Mouse (Mus musculus) limb, embryonic 12.5 days (tissue): ENCODE measurements around the gene Sorbs1. TPM values are rescaled to one million over a fixed set of nuclear protein-coding genes. Genes with fewer than 3 reads are reported as not detected.

Source experiments
- ATAC-seq: fragments of 200-750 bp; cut with Nextera tagmentation; 2 replicates; pipeline ENCODE4 v1.8.0; 2017; ENCODE audit warnings: low read depth, moderate TSS enrichment; ENCODE audit not compliant: insufficient number of reproducible peaks, insufficient read depth, low FRiP score, low TSS enrichment
- H3K27ac ChIP-seq: fragments of 300-500 bp; sonication (generic); 2 replicates; pipeline ENCODE4 v1.5.1; 2016; ENCODE audit warnings: mild to moderate bottlenecking, moderate library complexity
- H3K27me3 ChIP-seq: fragments of 300-500 bp; sonication (generic); 2 replicates; pipeline ENCODE4 v1.6.1; 2016; ENCODE audit warnings: mild to moderate bottlenecking, moderate library complexity
- H3K36me3 ChIP-seq: fragments of 300-500 bp; sonication (generic); 2 replicates; pipeline ENCODE4 v1.6.1; 2016; ENCODE audit warnings: mild to moderate bottlenecking, moderate library complexity
- H3K4me1 ChIP-seq: fragments of 300-500 bp; sonication (generic); replicated peaks from 2 replicates; pipeline ENCODE4 v1.6.1; 2016
- H3K4me2 ChIP-seq: fragments of 300-500 bp; sonication (generic); 2 replicates; pipeline ENCODE4 v1.6.1; 2016; ENCODE audit warnings: mild to moderate bottlenecking, moderate library complexity
- H3K4me3 ChIP-seq: fragments of 300-500 bp; sonication (generic); replicated peaks from 2 replicates; pipeline ENCODE4 v1.5.1; 2016; ENCODE audit warnings: mild to moderate bottlenecking
- H3K9ac ChIP-seq: fragments of 300-500 bp; sonication (generic); replicated peaks from 2 replicates; pipeline ENCODE4 v1.6.1; 2016; ENCODE audit warnings: mild to moderate bottlenecking, moderate library complexity
- H3K9me3 ChIP-seq: fragments of 300-500 bp; sonication (generic); 2 replicates; pipeline ENCODE4 v1.6.1; 2016; ENCODE audit warnings: mild to moderate bottlenecking, moderate library complexity
- WGBS: fragments of 180-500 bp; shearing (Covaris S2); methylation state at CpG from one replicate; pipeline ENCODE4 v1.1.7; 2016; 5-methylcytosine and 5-hydroxymethylcytosine counted together
- polyA plus RNA-seq: library from polyadenylated mRNA; unstranded; fragments of >200 nt; fragmentation: Nextera tagmentation; extraction: Ambion mirVana; gene quantifications from 2 replicates; pipeline ENCODE4 v1.2.1, GENCODE M21; 2016

The Sorbs1 gene
- polyA plus RNA-seq, 1 experiment from 2014 or later = 37.3 TPM

DNA sequence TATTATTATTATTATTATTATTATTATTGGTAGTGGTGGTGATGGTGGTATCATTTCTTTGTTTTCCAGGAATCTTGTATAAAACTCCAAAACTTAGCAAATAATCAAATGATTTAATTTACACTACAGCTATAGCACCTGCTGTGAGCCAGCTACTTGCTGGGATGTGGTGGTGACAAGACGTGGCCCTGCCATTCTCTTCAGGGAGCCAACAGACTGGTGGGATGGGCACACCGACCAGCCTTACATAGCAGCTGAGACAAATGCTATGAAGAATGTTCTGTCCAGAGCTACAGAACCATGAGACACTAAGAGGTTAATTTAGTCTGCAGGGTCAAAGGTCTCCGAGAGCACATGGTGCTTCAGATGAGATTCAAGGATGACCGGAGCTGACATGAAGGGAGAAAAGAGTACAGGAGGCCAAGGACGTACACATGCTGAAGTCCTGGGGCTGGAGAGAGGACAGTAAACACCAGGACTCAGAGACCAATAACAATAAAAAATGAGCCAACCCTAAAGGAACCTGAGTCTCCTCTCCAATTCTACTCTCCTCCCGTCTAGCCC lies 15.3 kb downstream of the Sorbs1 start:
- Histone ChIP-seq H3K9ac (no peak overlapping the region), H3K4me1 (peaks cover 18% of the 10 kb centered on the region), H3K27me3 (no peaks in the 10 kb centered on the region), H3K4me3 (no peak overlapping the region), H3K36me3 (no peaks in the 10 kb centered on the region), H3K4me2 (no peak overlapping the region), H3K27ac (no peak overlapping the region), H3K9me3 (no peaks in the 10 kb centered on the region)
- ATAC-seq = no peak
- WGBS = 69% methylated on average over 6 of the region's 6 CpGs

DNA sequence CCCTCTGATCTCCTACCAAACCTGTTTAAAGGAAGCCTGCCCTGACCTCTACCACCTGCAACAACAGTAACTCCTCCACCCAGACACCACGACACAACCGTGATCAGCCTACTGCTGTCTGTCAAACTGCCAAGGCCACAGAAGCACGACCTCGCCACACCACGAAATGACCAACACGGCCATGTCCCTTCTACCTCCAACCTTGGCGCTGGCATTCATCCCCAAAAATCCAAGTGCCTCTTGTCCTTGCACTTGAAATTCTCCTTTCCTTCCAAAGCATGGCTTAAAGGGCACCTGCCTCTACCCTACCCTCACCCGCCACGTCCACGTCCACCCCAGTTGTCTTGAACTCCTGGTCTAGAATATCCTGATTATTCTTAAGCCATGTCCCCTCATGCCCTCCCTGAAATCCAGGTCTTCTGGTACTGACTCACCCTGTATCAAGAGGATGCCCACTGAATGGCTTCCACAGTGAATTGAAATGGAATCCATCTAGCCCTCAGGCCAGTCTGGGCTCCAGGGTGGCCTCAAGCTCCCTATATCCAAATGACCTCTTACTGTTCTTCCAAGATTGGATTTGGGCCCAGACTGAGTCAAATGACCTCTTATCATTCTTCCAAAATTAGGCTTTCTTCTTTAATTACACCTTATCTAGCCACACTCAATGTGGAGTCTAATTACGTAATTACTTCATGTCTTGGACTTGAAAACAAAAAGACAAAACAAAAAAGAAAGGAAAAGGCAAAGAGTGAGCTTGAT lies 16.9 kb downstream of the Sorbs1 start:
- 94% methylated on average over 11 of the region's 11 CpGs for WGBS
- no peak overlapping the region for H3K9ac ChIP-seq
- H3K4me2 ChIP-seq = no peak overlapping the region

DNA sequence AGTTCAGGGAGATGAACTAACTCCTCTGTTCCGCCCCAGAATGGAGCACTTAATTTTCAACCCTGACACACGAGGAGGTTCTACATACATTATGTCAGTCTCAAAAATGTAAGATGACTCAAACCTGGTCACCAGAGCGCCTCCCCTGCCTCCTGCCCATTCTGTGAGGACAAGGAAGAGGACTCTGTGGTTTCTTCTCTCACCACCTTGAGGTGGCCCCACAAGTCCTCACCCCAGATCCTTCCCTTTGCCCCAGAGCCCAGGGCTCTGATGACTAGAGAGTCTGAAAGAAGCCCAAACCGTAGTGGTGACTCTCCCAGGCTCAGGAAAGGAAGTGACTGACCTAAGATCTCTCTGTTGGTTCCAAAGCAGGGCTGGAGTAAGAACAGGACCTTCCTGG lies 17.5 kb downstream of the Sorbs1 start:
- Histone ChIP-seq H3K9me3 (no peaks in the 10 kb centered on the region), H3K4me1 (peaks cover 21% of the 10 kb centered on the region), H3K27ac (no peak overlapping the region), H3K27me3 (no peaks in the 10 kb centered on the region), H3K4me3 (no peak overlapping the region), H3K9ac (no peak overlapping the region), H3K36me3 (no peaks in the 10 kb centered on the region), H3K4me2 (no peak overlapping the region)
- WGBS = 84% methylated on average over 4 of the region's 4 CpGs
- ATAC-seq = no peak

More for the DNA sequence above, 16.9 kb downstream of the Sorbs1 start:
- no peak overlapping the region for H3K4me3 ChIP-seq
- H3K27ac ChIP-seq = no peak overlapping the region
- ATAC-seq = no peak
- H3K4me1 ChIP-seq = peaks cover 20% of the 10 kb centered on the region
- no peaks in the 10 kb centered on the region for H3K9me3 ChIP-seq
- no peaks in the 10 kb centered on the region for H3K27me3 ChIP-seq
- H3K36me3 ChIP-seq = no peaks in the 10 kb centered on the region

DNA sequence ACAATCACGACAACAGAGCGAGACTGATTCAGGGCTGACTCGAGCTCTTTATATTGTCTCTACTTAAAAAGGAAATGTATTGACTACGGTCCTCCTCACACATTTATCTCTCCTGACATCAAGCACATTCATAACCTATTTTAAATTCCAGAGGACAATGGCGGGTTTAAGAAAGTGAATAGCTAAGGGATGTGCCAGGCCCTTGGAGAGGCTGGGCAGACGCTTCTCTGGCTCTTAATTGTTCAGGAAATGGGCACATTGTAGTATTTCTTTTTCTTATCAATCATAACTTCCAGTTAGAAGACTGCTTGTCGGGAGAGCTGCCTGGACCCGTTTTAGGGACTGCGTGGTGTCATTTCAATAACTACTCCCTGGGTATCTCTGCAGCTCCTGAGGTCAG lies 20.7 kb downstream of the Sorbs1 start:
- Histone ChIP-seq H3K4me3 (no peak overlapping the region), H3K9me3 (no peaks in the 10 kb centered on the region), H3K4me2 (no peak overlapping the region), H3K36me3 (no peaks in the 10 kb centered on the region), H3K4me1 (peaks cover 35% of the 10 kb centered on the region), H3K9ac (no peak overlapping the region), H3K27me3 (no peaks in the 10 kb centered on the region), H3K27ac (no peak overlapping the region)
- ATAC-seq = no peak
- 81% methylated on average over 9 of the region's 9 CpGs for WGBS

DNA sequence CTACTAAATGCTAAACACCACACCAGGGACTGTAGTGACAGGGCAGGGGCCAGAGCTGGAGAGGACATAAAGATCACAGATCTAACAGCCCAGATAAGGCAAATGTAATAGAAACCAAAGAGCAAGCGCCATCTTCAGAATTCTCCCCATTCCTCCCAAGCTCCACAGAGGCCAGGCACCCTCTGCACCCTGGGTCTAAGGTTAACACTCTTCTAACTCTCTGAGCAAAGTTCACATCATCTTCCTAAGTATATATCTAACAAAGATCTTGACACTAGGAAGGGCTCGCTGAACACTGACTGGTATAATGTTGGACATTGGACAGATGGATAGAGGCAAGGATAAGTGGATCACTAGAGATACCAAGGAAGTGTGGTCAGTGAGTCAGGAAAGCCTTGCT lies 22.1 kb downstream of the Sorbs1 start:
- Histone ChIP-seq H3K9me3 (no peaks in the 10 kb centered on the region), H3K27me3 (no peaks in the 10 kb centered on the region), H3K4me2 (no peak overlapping the region), H3K9ac (no peak overlapping the region), H3K36me3 (no peaks in the 10 kb centered on the region), H3K4me3 (no peak overlapping the region), H3K27ac (no peak overlapping the region), H3K4me1 (peaks cover 35% of the 10 kb centered on the region)
- no peak for ATAC-seq
- 85% methylated on average over 2 of the region's 2 CpGs for WGBS

DNA sequence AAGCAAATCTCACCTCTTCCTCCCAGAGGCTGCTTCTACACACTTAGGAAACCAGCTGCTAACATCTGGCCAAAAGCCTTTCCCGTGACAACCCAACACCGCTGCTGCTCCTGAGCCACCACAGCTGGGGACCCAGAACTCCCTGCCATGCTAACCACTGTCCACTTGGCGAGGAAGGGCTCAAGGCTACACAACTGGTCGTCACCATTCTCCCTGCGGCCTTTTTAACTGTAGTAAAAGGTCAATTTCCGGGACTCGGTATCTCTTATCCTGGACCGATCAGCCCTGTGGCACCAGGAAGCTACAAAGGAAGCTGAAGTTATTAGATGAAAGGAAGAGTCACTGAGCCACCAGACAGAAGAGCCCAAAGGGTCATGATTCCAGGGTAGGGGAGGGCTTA lies 22.8 kb downstream of the Sorbs1 start:
- 62% methylated on average over 8 of the region's 8 CpGs for WGBS
- peaks cover 35% of the 10 kb centered on the region for H3K4me1 ChIP-seq
- H3K27me3 ChIP-seq = no peaks in the 10 kb centered on the region
- H3K9me3 ChIP-seq = no peaks in the 10 kb centered on the region
- H3K36me3 ChIP-seq = no peaks in the 10 kb centered on the region
- no peak for ATAC-seq
- H3K4me2 ChIP-seq = no peak overlapping the region
- no peak overlapping the region for H3K4me3 ChIP-seq
- H3K9ac ChIP-seq = no peak overlapping the region
- H3K27ac ChIP-seq = no peak overlapping the region

DNA sequence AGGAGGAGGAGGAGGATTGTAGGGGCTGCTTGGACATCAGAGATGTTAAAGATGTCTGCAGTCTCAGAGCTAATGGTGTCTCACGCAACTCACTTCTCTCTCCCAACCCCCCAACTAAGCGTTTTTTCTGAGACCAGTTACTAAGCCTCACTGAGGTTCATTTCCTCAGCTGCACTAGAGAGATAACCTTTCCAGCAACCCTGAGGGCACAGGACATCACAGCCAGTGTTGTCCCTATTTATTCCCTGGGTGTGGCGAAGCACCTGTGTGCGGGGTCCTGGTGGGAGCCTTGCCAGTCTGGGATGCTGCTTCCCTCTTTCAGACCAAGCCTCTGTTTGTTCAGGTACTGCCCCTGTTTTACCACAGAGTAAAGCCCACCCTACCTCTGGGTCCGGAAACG lies 23.9 kb downstream of the Sorbs1 start:
- Histone ChIP-seq H3K4me2 (no peak overlapping the region), H3K4me3 (no peak overlapping the region), H3K4me1 (peaks cover 36% of the 10 kb centered on the region), H3K27me3 (no peaks in the 10 kb centered on the region), H3K36me3 (no peaks in the 10 kb centered on the region), H3K9me3 (no peaks in the 10 kb centered on the region), H3K9ac (no peak overlapping the region), H3K27ac (no peak overlapping the region)
- WGBS = 84% methylated on average over 6 of the region's 6 CpGs
- ATAC-seq = no peak

DNA sequence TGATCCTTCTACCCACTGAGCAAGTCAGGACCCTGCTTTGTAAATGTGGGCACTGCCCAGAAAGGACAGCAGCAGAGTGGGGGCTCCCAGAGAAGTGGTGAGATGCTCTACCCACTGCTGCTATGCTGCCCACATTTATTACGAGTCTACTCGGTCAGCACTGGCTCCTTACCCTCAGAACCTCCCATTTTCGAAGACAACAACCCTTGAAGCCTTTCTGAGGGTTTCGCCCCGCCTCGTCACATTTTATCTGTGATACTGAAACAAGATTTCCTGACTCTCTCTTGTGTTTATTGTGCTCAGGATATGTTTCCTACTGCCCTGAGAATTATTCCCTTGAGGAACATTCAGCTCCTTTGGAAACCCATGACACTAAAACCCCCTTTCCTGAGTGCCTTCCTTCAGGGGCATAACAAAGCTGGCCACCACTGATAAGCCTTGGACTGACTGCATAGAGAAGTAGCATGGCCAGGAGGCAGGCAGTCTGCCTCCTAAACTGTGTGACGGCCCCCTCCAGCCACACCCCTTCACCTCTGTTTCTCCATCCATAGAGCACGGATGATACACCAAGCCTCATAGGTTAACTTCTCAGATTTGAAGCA lies 24.6 kb downstream of the Sorbs1 start:
- no peak for ATAC-seq
- Histone ChIP-seq H3K9me3 (0 out of 2 replicates have a peak, but pooled peaks cover 3% of the 10 kb centered on the region), H3K27me3 (no peaks in the 10 kb centered on the region), H3K9ac (0 out of 2 replicates have a peak overlapping the region, but pooled peaks have one; percentile 12), H3K27ac (no peak overlapping the region), H3K4me2 (no peak overlapping the region), H3K36me3 (no peaks in the 10 kb centered on the region), H3K4me3 (no peak overlapping the region), H3K4me1 (peaks cover 34% of the 10 kb centered on the region)
- WGBS = 74% methylated on average over 8 of the region's 8 CpGs

DNA sequence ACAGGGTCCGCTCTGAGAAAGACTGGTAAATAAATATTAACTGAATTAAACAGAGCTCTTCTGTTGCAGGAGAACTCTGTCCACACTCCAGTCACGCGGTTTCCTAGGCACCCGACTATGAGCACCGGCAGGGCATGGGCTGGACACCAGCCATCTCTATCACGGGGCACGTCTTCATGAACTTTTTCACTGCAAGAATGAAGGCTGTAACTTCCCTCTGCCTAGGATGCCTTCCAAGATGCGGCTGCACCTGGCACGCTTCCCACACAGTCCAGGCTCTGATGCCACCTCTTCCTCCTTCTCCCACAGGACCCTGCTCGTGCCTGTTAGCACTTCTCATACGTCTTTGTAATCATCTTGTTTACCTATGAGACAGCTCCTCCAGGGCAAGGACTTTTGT lies 26.0 kb downstream of the Sorbs1 start:
- H3K27ac ChIP-seq = no peak overlapping the region
- H3K4me2 ChIP-seq = no peak overlapping the region
- 83% methylated on average over 11 of the region's 11 CpGs for WGBS
- H3K9ac ChIP-seq = no peak overlapping the region
- H3K27me3 ChIP-seq = no peaks in the 10 kb centered on the region
- 0 out of 2 replicates have a peak, but pooled peaks cover 9% of the 10 kb centered on the region for H3K9me3 ChIP-seq
- peaks cover 29% of the 10 kb centered on the region for H3K4me1 ChIP-seq
- H3K36me3 ChIP-seq = no peaks in the 10 kb centered on the region
- no peak for ATAC-seq
- H3K4me3 ChIP-seq = no peak overlapping the region

DNA sequence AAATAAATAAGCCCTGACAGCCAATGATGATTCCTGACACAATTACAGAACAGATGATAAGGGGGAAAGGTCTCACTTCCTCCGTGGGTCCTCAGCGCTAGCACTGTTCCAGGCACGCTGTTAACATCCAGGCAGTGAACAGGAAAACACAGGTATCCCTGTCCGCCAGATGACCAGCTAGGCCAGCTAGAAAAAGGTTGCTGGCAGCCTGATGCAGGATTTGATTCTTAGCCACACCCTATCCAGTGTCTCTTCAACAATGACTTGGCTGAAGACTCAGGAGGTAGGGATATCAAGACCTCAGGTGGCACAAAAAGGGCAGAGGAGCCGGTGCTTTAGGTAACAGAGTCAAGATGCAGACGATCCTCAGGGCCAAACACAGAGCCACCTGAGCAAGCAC lies 32.5 kb downstream of the Sorbs1 start:
- Histone ChIP-seq H3K4me3 (no peak overlapping the region), H3K4me2 (no peak overlapping the region), H3K9ac (no peak overlapping the region), H3K27ac (no peak overlapping the region), H3K4me1 (peaks cover 13% of the 10 kb centered on the region), H3K27me3 (no peaks in the 10 kb centered on the region), H3K9me3 (0 out of 2 replicates have a peak, but pooled peaks cover 9% of the 10 kb centered on the region), H3K36me3 (no peaks in the 10 kb centered on the region)
- no peak for ATAC-seq
- WGBS = 88% methylated on average over 6 of the region's 6 CpGs

DNA sequence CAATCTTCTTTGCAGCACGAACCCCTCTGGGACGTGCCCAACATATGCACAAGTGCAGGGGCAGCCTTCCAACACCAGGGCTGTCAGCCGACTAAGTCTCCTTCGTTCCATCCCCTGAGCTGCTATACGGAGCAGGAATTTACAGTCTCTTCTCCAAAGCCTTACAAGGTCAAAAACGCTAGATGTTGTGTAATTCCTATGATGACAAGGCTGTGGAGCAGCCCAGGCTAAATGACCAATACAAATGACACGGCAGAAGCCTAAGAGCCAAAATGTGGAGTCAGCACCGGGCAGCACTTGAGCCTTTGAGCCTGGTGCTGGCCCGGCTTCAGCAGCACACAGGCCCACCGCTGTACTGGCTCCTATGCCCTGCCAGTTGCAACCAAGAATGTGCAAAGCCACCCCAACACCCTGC lies 35.4 kb downstream of the Sorbs1 start:
- ATAC-seq = no peak
- H3K27me3 ChIP-seq = no peaks in the 10 kb centered on the region
- peaks cover 8% of the 10 kb centered on the region for H3K4me1 ChIP-seq
- WGBS = 81% methylated on average over 10 of the region's 10 CpGs
- 0 out of 2 replicates have a peak overlapping the region, but pooled peaks have one; percentile 12 for H3K27ac ChIP-seq
- no peak overlapping the region for H3K4me2 ChIP-seq
- H3K9me3 ChIP-seq = no peaks in the 10 kb centered on the region
- no peak overlapping the region for H3K9ac ChIP-seq
- no peaks in the 10 kb centered on the region for H3K36me3 ChIP-seq
- no peak overlapping the region for H3K4me3 ChIP-seq
